Mouse (Mus musculus): ENCODE data around the gene Ankrd9. TPM values are rescaled to one million over a fixed set of nuclear protein-coding genes. Genes with fewer than 3 reads are reported as not detected.
A peak's percentile ranks its signal among the peaks of the same experiment; 100 is the strongest.

Gene Ankrd9
- polyA plus RNA-seq, 1 experiment = 3.6 TPM

GRCm38 (mm10) chr12:110971972-110972371 lies 6.9 kb downstream of the Ankrd9 start:
- H3K27me3 ChIP-seq (replicated peaks) = peaks cover 5% of the 10 kb centered on the region
- H3K9me3 ChIP-seq = peaks cover 5% of the 10 kb centered on the region; the same call in 1 of the 2 replicates
- peaks cover 55% of the 10 kb centered on the region for H3K4me1 ChIP-seq
- H3K36me3 ChIP-seq (replicated peaks; ENCODE audit: low read length) = peaks cover 93% of the 10 kb centered on the region
- no peak overlapping the region for H3K4me3 ChIP-seq (replicated peaks)
- TF ChIP-seq FLI1 (IDR thresholded peaks at IDR 0.05; ENCODE audit: low read length) (no peak), GATA1 (IDR thresholded peaks at IDR 0.05; ENCODE audit: borderline replicate concordance, low read length) (no peak)

DNA sequence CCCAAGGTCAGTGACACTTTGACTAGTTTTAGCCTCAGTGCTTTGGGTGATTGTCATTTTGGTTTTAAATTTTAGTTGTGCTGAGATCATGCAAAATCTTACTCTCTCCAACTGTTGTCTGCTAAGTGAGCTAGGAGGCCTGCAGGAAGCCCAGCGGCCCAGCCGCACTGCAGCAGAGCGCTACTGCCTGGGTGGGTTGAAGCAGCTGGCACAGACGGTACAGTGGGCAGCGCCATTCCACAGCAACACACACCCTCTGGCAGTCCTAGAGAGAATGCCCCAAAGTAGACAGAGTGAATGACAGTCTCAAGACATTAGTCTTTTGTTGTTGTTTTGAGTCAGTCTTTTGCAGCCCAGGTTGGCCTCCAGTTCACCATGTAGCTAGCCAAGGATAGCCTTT lies 8.4 kb downstream of the Ankrd9 start:
- Histone ChIP-seq H3K36me3 (replicated peaks; ENCODE audit: low read length) (peaks cover 93% of the 10 kb centered on the region), H3K4me1 (peaks cover 46% of the 10 kb centered on the region), H3K27me3 (replicated peaks) (no peaks in the 10 kb centered on the region), H3K9me3 (no peaks in the 10 kb centered on the region), H3K4me3 (replicated peaks) (no peak overlapping the region)
- TF ChIP-seq GATA1 (IDR thresholded peaks at IDR 0.05; ENCODE audit: borderline replicate concordance, low read length) (no peak), FLI1 (IDR thresholded peaks at IDR 0.05; ENCODE audit: low read length) (no peak)

DNA sequence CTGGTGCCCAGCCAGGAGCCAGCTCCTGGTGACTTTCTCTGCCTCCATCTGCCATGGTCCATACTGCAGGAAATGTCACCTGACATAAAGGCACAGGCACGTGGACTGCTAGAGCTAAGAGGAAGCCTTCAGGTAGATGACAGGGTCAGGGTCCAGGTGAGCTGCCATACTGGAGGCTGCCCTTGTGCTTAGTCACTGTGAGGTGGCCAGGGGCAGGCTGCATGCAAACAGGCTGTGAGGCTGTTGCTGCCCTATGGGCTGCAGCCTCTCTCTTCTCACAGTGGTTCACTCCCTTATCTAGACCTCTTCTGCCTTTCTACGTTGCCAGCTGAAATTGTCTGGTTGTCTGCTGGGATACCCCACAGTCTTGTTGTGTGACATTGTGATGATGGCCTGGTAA lies 11.7 kb downstream of the Ankrd9 start:
- no peaks in the 10 kb centered on the region for H3K9me3 ChIP-seq
- peaks cover 28% of the 10 kb centered on the region for H3K4me1 ChIP-seq
- H3K4me3 ChIP-seq (replicated peaks) = peak overlapping the region; percentile 26
- no peaks in the 10 kb centered on the region for H3K27me3 ChIP-seq (replicated peaks)
- peaks cover 92% of the 10 kb centered on the region for H3K36me3 ChIP-seq (replicated peaks; ENCODE audit: low read length)
- no peak for TF ChIP-seq GATA1 (IDR thresholded peaks at IDR 0.05; ENCODE audit: borderline replicate concordance, low read length)
- no peak for TF ChIP-seq FLI1 (IDR thresholded peaks at IDR 0.05; ENCODE audit: low read length)

- H3K4me3 ChIP-seq (replicated peaks) = no peak overlapping the region
- TF ChIP-seq FLI1 (IDR thresholded peaks at IDR 0.05; ENCODE audit: low read length) = no peak
- no peaks in the 10 kb centered on the region for H3K9me3 ChIP-seq
- peaks cover 31% of the 10 kb centered on the region for H3K4me1 ChIP-seq
- H3K36me3 ChIP-seq (replicated peaks; ENCODE audit: low read length) = peaks cover 93% of the 10 kb centered on the region
- no peaks in the 10 kb centered on the region for H3K27me3 ChIP-seq (replicated peaks)
These were observed 12.8 kb downstream of the Ankrd9 start for GRCm38 (mm10) chr12:110966079-110966478.

DNA sequence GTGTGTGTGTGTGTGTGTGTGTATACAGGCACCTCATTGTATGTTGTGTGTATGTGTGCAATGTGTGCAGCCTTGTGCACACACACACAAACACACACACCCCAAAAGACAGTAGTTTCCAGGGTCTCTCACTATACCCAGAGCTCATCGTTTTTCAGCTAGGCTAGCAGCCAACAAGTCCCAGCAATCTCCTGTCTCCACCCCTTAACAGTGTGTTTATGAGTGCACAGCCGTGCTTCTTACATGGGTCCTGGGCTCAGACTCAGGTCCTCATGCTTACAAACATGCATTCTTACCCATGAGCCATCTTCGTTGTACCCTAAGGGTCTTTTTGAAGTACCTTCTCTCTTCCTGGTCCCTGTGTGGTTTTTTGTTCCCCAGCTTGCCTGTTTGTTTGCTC lies 13.3 kb downstream of the Ankrd9 start:
- no peak for TF ChIP-seq FLI1 (IDR thresholded peaks at IDR 0.05; ENCODE audit: low read length)
- TF ChIP-seq GATA1 (IDR thresholded peaks at IDR 0.05; ENCODE audit: borderline replicate concordance, low read length) = no peak
- Histone ChIP-seq H3K4me3 (replicated peaks) (no peak overlapping the region), H3K27me3 (replicated peaks) (no peaks in the 10 kb centered on the region), H3K4me1 (peaks cover 35% of the 10 kb centered on the region), H3K9me3 (no peaks in the 10 kb centered on the region), H3K36me3 (replicated peaks; ENCODE audit: low read length) (peaks cover 93% of the 10 kb centered on the region)

- Histone ChIP-seq H3K27me3 (replicated peaks) (no peaks in the 10 kb centered on the region), H3K9me3 (0 out of 2 replicates have a peak, but pooled peaks cover under 1% of the 10 kb centered on the region), H3K36me3 (replicated peaks; ENCODE audit: low read length) (peaks cover 92% of the 10 kb centered on the region), H3K4me3 (replicated peaks) (no peak overlapping the region), H3K4me1 (peaks cover 32% of the 10 kb centered on the region)
- TF ChIP-seq GATA1 (IDR thresholded peaks at IDR 0.05; ENCODE audit: borderline replicate concordance, low read length) (no peak), FLI1 (IDR thresholded peaks at IDR 0.05; ENCODE audit: low read length) (no peak)
These were observed 16.9 kb downstream of the Ankrd9 start for GRCm38 (mm10) chr12:110961973-110962372.

DNA sequence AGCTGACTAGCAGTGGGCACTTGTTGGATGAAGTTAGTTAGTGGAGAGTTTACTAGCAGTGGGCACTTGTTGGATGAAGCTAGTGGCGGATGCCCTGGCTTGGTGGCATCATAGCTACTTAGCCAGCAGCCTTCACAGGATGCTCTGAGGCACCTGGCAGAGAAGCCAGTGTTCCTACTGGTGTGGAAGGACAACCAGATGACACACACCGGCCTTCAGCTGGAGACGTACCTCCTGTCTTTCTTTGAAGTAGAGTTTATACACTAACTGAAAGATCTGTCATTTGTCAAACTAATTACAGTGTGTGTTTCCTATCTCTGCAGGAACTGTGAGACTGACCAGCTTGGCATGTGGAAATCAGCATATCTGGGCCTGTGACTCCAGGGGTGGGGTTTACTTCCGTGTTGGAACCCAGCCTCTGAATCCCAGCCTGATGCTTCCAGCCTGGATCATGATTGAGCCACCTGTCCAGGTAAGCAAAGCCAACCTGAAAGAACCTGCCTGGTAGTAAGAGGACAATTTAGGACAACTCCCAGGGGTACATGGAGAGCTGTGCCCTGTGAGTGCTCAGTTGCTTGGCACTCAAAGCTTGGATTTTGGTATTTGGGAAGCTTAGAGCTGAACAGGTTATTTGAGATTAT lies 24.4 kb downstream of the Ankrd9 start:
- peaks cover 38% of the 10 kb centered on the region for H3K4me1 ChIP-seq
- H3K27me3 ChIP-seq (replicated peaks) = no peaks in the 10 kb centered on the region
- H3K4me3 ChIP-seq (replicated peaks) = no peak overlapping the region
- H3K36me3 ChIP-seq (replicated peaks; ENCODE audit: low read length) = peaks cover 90% of the 10 kb centered on the region
- H3K9me3 ChIP-seq = peaks cover 10% of the 10 kb centered on the region; the same call in 1 of the 2 replicates
- TF ChIP-seq GATA1 (IDR thresholded peaks at IDR 0.05; ENCODE audit: borderline replicate concordance, low read length) (no peak), FLI1 (IDR thresholded peaks at IDR 0.05; ENCODE audit: low read length) (no peak)

DNA sequence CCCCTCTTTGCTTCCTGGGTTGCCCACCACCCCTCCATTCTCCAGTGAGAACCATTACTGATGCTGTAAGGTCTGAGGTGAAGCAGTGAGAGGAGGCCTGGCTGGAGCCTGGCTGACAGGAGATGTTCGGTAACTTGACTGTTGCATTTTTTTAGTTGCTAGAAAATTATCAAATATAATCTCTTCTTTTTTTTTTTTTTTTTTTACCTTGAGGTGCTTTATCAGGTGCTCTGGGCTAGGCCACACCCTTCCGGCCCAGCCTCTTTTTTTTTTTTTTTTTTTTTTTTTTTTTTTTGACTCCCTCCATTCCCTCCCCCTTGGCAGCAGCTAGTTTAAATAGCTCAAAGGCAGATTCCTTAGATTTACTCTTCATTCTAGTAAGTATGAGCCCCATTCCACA lies 24.9 kb downstream of the Ankrd9 start:
- H3K4me3 ChIP-seq (replicated peaks) = no peak overlapping the region
- peaks cover 10% of the 10 kb centered on the region; the same call in 1 of the 2 replicates for H3K9me3 ChIP-seq
- H3K27me3 ChIP-seq (replicated peaks) = no peaks in the 10 kb centered on the region
- H3K4me1 ChIP-seq = peaks cover 38% of the 10 kb centered on the region
- no peak for TF ChIP-seq FLI1 (IDR thresholded peaks at IDR 0.05; ENCODE audit: low read length)
- TF ChIP-seq GATA1 (IDR thresholded peaks at IDR 0.05; ENCODE audit: borderline replicate concordance, low read length) = no peak
- peaks cover 90% of the 10 kb centered on the region for H3K36me3 ChIP-seq (replicated peaks; ENCODE audit: low read length)

GRCm38 (mm10) chr12:110953443-110953842 lies 25.4 kb downstream of the Ankrd9 start:
- no peak for TF ChIP-seq FLI1 (IDR thresholded peaks at IDR 0.05; ENCODE audit: low read length)
- no peak for TF ChIP-seq GATA1 (IDR thresholded peaks at IDR 0.05; ENCODE audit: borderline replicate concordance, low read length)
- no peaks in the 10 kb centered on the region for H3K27me3 ChIP-seq (replicated peaks)
- H3K4me3 ChIP-seq (replicated peaks) = no peak overlapping the region
- H3K4me1 ChIP-seq = peaks cover 42% of the 10 kb centered on the region
- H3K9me3 ChIP-seq = peaks cover 10% of the 10 kb centered on the region; the same call in 1 of the 2 replicates
- H3K36me3 ChIP-seq (replicated peaks; ENCODE audit: low read length) = peaks cover 90% of the 10 kb centered on the region

DNA sequence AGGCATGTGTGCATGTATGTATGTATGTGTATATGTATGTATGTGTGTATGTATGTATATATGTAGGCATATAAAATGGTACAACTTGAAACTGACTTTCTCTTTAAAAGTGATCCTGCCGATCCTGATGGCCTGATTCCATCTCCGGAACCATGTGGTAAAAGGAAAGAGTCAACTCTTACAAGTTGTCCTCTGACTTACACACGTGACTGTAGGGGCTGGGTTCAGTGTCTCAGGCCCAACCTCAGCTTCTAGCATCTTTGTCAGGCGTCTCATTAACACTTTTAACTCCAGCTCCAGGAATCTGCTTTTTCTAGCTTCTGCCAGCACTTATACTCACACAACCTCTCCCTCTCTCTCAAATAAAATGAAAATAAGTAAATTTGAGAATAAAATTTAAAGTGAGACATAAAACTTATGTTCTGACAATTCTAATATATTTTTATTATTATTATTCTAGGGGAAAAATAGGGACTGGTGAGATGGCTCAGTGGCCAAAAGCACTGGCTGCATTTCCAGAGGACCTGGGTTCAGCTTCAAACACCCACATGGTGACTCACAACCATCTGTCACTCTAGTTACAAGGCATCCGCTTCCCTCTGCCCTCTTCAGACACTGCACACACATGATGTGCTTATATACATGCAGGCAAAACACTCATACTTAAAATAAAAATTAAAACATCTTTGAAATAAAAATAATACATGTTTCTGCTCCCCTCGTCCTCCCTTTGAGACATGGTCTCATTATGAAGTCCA lies 26.0 kb downstream of the Ankrd9 start:
- Histone ChIP-seq H3K27me3 (replicated peaks) (no peaks in the 10 kb centered on the region), H3K9me3 (peaks cover 10% of the 10 kb centered on the region; the same call in 1 of the 2 replicates), H3K4me1 (peaks cover 48% of the 10 kb centered on the region), H3K36me3 (replicated peaks; ENCODE audit: low read length) (peaks cover 90% of the 10 kb centered on the region), H3K4me3 (replicated peaks) (no peak overlapping the region)
- TF ChIP-seq FLI1 (IDR thresholded peaks at IDR 0.05; ENCODE audit: low read length) (no peak), GATA1 (IDR thresholded peaks at IDR 0.05; ENCODE audit: borderline replicate concordance, low read length) (no peak)

All from megakaryocyte, embryonic 14.5 days (primary cell).